Mouse (Mus musculus) hindbrain, embryonic 10.5 days (tissue): ENCODE results near the gene S100a14. TPM values are rescaled to one million over a fixed set of nuclear protein-coding genes. Genes with fewer than 3 reads are reported as not detected.

Experiments used
- DNase-seq: peaks from one replicate; pipeline ENCODE4 v3.0.0-alpha.2; 2017; ENCODE audit warnings: low spot score
- H3K27ac ChIP-seq: fragments of 300-500 bp; sonication (generic); 2 replicates; pipeline ENCODE4 v1.5.1; 2016; ENCODE audit warnings: mild to moderate bottlenecking, moderate library complexity
- H3K27me3 ChIP-seq: fragments of 300-500 bp; sonication (generic); 2 replicates; pipeline ENCODE4 v1.6.1; 2016; ENCODE audit warnings: mild to moderate bottlenecking; ENCODE audit not compliant: poor library complexity, insufficient read depth, severe bottlenecking
- H3K36me3 ChIP-seq: fragments of 300-500 bp; sonication (generic); 2 replicates; pipeline ENCODE4 v1.6.1; 2016; ENCODE audit warnings: mild to moderate bottlenecking, moderate library complexity
- H3K4me1 ChIP-seq: fragments of 300-500 bp; sonication (generic); replicated peaks from 2 replicates; pipeline ENCODE4 v1.6.1; 2016; ENCODE audit warnings: mild to moderate bottlenecking
- H3K4me3 ChIP-seq: fragments of 300-500 bp; sonication (generic); 2 replicates; pipeline ENCODE4 v1.5.1; 2016; ENCODE audit warnings: mild to moderate bottlenecking, moderate library complexity
- H3K9me3 ChIP-seq: fragments of 300-500 bp; sonication (generic); 2 replicates; pipeline ENCODE4 v1.6.1; 2016; ENCODE audit warnings: mild to moderate bottlenecking, moderate library complexity
- WGBS: fragments of 180-500 bp; shearing (Covaris S2); methylation state at CpG from one replicate; pipeline ENCODE4 v1.1.7; 2016; 5-methylcytosine and 5-hydroxymethylcytosine counted together
- polyA plus RNA-seq: library from polyadenylated mRNA; unstranded; fragments of >200 nt; fragmentation: Nextera tagmentation; extraction: Ambion mirVana; gene quantifications from 2 replicates; pipeline ENCODE4 v1.2.1, GENCODE M21; 2016

S100a14 gene
- polyA plus RNA-seq: not detected in 2 replicates

DNA sequence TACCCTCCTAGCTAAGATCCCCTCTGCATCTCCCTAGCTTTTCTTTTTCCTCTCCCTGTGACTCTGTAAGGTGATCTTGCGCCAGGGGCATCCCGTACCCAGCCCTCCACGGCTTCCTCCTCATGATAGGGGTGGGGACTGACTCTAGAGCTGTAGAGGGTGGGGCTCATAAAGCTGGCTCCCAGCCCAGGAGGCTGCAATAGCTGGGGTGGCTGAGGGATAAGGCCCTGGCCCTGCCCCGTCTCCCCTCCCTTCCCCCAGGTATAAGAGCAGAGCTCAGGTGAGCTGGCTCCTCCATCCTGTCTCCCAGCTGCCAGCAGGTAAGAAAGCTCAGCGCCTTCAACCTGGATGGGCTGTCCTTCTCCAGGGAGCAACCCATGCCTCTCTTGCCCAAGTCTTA lies at the start of gene S100a14:
TSS of gene S100a14 (plus strand) at position 277 of the 400 bp plus-strand sequence.
- DNase-seq: no peak
- Histone ChIP-seq H3K9me3 (no peaks in the 10 kb centered on the region), H3K36me3 (no peaks in the 10 kb centered on the region), H3K27me3 (peaks cover 5% of the 10 kb centered on the region; the same call in 1 of the 2 replicates), H3K27ac (no peak within 1 kb of the TSS), H3K4me1 (no peaks in the 10 kb centered on the region), H3K4me3 (no peak within 1 kb of the TSS)
- 83% methylated on average over 5 of the region's 5 CpGs for WGBS

DNA sequence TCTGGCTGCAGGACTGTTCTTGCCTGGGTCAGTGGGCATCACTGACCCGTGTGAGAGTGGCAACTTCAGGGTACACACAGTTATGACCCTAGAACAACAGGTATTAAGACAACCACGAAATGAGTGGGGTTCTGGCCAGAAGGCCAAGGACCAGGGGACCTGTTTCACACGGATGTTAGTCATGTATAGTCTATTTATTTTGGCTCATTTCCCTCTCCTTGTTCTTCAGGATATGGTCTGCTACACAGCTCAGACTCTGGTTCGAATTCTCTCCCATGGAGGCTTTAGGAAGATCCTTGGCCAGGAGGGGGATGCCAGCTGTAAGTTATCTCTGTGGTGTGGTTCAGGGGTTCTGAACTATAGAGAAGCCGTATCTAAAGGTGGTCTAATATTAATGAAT lies 39.7 kb upstream of the S100a14 start:
- Histone ChIP-seq H3K4me1 (peaks cover 8% of the 10 kb centered on the region), H3K9me3 (no peaks in the 10 kb centered on the region), H3K27ac (no peak overlapping the region), H3K27me3 (no peaks in the 10 kb centered on the region), H3K4me3 (no peak overlapping the region), H3K36me3 (peaks cover 76% of the 10 kb centered on the region)
- DNase-seq: no peak
- 86% methylated on average over 5 of the region's 5 CpGs for WGBS

DNA sequence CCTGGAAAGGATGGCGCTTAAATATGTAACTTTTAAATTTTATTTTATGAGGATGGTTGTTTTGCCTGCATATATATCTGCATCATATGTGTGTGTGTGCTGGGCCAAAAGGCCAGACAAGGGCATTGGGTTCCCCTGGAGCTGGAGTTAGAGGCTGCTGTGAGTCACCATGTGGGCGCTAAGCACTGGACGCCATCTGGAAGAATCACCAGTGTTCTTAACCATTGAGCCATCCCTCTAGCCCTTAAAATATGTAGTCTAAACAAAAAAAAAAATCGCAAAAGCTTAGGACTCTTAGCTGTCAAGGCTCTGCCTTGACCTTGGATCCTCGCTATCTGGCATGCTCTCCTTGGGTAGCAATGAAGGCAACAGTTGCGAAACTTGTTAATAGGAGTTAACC lies 38.1 kb upstream of the S100a14 start:
- Histone ChIP-seq H3K27ac (no peak overlapping the region), H3K36me3 (peaks cover 61% of the 10 kb centered on the region), H3K27me3 (no peaks in the 10 kb centered on the region), H3K4me3 (no peak overlapping the region), H3K9me3 (no peaks in the 10 kb centered on the region), H3K4me1 (peaks cover 8% of the 10 kb centered on the region)
- 91% methylated on average over 6 of the region's 6 CpGs for WGBS
- DNase-seq: no peak

DNA sequence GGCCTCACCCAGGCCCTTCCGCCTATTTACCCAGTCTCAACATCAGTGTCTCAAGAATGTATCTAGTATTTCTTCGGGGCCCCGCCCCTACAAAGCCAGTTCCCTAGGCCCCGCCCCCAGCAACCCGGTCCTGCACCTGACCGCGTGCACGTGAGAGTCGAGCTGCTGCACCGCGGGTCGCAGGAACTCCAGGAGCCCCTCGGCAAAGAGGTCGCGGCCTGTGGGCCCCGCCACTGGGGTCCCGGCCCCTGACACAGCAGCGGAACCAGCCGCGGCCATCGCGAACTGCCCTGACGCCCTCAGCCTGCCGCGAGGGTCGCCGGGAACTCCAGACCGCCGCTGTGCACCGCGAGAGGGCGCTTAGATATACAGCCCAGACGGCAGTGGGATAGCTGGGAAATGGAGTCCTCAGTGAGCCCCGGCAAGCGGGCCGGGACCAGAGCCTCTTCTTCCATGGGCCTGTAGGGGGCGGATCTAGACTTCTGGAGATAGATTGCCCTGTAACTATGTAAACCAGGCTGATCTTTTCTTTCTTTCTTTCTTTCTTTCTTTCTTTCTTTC lies 35.9 kb upstream of the S100a14 start, which contains the start of gene Snapin:
TSS of gene Snapin (minus strand) at position 338 of the 561 bp plus-strand sequence.
- WGBS: under 1% methylated on average over 37 of the region's 37 CpGs
- peak; percentile 96 for DNase-seq
- peak within 1 kb of the TSS; percentile 95 for H3K27ac ChIP-seq
- H3K36me3 ChIP-seq: peaks cover 58% of the 10 kb centered on the region
- peaks cover 8% of the 10 kb centered on the region for H3K4me1 ChIP-seq
- H3K4me3 ChIP-seq: peak within 1 kb of the TSS; percentile 83
- no peaks in the 10 kb centered on the region for H3K9me3 ChIP-seq
- no peaks in the 10 kb centered on the region for H3K27me3 ChIP-seq

DNA sequence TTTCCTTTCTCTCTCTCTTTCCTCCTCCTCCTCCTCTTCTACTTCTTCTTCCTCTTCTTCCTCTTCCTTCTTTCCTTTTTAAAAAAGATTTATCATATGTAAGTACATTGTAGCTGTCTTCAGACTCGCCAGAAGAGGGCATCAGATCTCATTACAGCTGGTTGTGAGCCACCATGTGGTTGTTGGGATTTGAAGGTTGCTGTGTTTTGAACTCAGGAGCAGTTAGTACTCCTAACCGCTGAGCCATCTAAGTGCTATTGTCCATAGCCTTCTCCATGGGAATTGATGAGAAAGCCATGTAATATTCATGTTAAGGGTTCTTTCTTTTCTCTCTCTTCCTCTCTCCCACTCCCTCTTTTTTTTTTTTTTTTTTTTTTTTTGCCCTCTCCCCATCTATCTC lies 35.3 kb upstream of the S100a14 start:
- Histone ChIP-seq H3K4me3 (no peak overlapping the region), H3K9me3 (no peaks in the 10 kb centered on the region), H3K27ac (no peak overlapping the region), H3K27me3 (no peaks in the 10 kb centered on the region), H3K4me1 (peaks cover 8% of the 10 kb centered on the region), H3K36me3 (peaks cover 58% of the 10 kb centered on the region)
- 40% methylated on average over 2 of the region's 2 CpGs for WGBS
- no peak for DNase-seq

DNA sequence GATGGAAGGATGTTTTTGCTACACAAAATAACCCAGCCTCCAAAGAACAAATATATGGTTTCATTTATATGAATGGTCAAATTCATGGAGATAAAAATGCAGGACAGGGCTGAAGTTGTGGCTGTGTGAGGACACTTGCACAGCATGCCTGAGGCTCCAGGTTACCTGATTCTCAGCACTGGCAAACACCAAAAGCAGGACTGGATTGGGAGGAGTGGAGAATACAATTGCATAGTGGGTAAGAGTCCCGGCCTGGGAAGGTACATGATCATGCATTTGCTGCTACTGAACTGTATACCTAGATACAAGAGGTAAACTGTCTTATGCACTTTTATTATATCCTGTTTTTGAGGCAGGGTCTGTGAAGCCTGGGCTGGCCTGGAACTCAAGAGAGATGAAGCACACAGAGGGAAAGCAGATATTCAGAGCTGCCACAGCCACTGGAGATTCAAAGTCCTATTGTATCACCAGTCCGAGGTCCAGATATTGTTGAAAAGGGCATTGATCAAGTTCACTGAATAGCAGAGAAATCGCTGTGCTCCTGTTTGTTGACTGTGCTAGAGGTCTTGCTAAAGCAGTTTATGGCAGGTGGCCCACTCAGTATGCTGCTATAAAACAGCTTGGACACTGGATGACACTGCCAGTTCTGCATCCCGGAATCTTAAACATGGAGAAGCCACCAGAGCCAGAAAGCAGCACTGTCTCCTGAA lies 32.7 kb upstream of the S100a14 start:
- Histone ChIP-seq H3K27ac (no peak overlapping the region), H3K4me1 (peaks cover 8% of the 10 kb centered on the region), H3K4me3 (no peak overlapping the region), H3K36me3 (peaks cover 58% of the 10 kb centered on the region), H3K27me3 (no peaks in the 10 kb centered on the region), H3K9me3 (no peaks in the 10 kb centered on the region)
- WGBS: 75% methylated on average over 4 of the region's 4 CpGs
- no peak for DNase-seq

DNA sequence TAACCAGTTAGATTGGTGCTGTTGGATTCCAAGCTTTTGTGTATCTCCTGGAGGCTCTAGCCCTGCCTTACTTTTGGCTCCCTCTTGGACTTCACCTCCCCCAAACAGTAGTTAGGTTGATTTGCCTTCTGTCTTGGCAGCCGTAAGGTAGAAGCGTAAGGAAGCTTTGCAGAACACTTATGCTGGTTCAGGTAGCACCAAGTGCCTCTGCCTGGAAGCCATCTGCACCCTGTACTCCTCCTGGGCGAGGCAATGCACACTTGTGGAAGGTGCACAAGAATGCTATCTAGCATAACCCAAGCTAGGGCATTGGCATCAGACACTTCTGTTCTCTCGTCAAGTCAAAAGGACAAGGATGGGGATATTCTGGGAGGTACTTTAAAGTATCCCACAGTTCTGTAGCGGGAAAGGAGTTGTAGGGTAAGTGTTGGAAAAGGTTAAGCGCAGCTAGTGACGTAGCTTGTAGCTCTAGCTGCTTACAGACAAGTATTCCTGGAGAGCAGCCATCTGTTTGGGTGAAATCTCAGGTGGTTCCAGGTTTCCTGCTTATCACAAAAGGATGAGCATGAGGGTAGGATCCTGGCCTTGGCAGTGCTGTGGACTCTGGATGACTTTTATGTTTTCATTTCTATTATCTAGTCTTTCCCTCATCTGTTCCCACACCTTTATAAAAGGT lies 30.7 kb upstream of the S100a14 start:
- 95% methylated on average over 7 of the region's 7 CpGs for WGBS
- Histone ChIP-seq H3K36me3 (peaks cover 72% of the 10 kb centered on the region), H3K9me3 (no peaks in the 10 kb centered on the region), H3K4me1 (no peaks in the 10 kb centered on the region), H3K27ac (no peak overlapping the region), H3K4me3 (no peak overlapping the region), H3K27me3 (no peaks in the 10 kb centered on the region)
- no peak for DNase-seq

DNA sequence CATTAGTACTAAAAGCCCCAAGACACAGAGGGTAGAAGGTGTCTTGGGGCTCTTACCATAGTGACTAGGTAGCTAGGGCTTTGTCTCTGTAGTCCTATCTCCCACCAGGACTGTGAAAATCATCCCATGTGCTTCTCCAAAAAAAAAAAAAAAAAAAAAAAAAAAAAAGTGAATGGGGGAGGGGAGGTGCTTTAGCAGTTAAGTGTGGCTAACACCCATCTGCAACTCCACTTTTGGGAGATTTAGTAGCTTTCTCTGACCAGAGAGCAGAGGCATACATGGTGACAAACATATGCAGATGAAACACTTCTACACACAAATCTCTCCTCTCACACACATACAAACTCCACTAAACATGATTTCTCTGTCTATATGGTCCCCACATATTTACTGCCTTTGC lies 29.1 kb upstream of the S100a14 start:
- H3K27ac ChIP-seq: no peak overlapping the region
- H3K27me3 ChIP-seq: no peaks in the 10 kb centered on the region
- H3K4me1 ChIP-seq: no peaks in the 10 kb centered on the region
- peaks cover 88% of the 10 kb centered on the region for H3K36me3 ChIP-seq
- H3K9me3 ChIP-seq: no peaks in the 10 kb centered on the region
- DNase-seq: no peak
- no peak overlapping the region for H3K4me3 ChIP-seq

DNA sequence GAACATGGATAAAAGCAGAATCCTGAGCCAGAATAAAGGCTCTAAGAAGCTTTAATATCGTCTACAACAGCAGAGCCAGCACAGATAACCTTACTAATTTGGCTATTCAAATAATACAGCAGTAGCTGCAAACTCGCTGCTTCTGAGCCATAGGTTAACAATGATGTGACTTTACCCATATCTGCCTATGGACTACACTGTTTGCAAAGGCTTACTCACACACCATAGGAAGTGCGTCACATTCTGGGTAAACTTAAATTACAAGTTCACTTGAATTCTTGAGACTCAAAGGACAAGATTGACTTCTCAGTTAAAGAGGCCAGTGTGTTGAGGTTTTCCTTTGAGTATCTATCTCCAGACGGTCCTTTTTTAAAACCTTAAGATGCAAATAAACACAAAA lies 23.2 kb upstream of the S100a14 start:
- Histone ChIP-seq H3K4me1 (peaks cover 14% of the 10 kb centered on the region), H3K4me3 (no peak overlapping the region), H3K27ac (no peak overlapping the region), H3K27me3 (no peaks in the 10 kb centered on the region), H3K36me3 (peaks cover 93% of the 10 kb centered on the region), H3K9me3 (no peaks in the 10 kb centered on the region)
- 90% methylated on average over 4 of the region's 4 CpGs for WGBS
- no peak for DNase-seq

DNA sequence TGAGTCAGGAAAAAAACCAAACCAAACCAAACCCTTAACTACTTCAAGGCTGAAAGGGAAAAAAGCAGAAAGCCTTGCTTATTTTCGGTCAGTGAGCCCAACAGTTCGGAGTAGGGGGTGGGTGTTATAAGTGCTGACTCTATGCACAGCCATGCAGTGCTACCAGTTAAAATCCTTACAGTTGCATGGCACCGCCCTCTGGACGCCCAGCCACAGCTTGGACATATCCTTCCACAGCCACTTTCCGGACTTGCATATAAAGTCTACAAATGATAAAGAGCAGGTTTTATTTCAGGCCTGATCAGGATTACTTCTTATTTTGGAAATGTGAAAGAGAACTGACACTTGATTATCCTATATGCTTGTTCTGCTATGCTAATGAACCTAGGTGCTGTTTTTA lies 21.4 kb upstream of the S100a14 start:
- H3K9me3 ChIP-seq: no peaks in the 10 kb centered on the region
- peaks cover 76% of the 10 kb centered on the region for H3K36me3 ChIP-seq
- peaks cover 16% of the 10 kb centered on the region for H3K4me1 ChIP-seq
- 95% methylated on average over 5 of the region's 5 CpGs for WGBS
- DNase-seq: no peak
- H3K27me3 ChIP-seq: no peaks in the 10 kb centered on the region
- no peak overlapping the region for H3K27ac ChIP-seq
- H3K4me3 ChIP-seq: no peak overlapping the region

DNA sequence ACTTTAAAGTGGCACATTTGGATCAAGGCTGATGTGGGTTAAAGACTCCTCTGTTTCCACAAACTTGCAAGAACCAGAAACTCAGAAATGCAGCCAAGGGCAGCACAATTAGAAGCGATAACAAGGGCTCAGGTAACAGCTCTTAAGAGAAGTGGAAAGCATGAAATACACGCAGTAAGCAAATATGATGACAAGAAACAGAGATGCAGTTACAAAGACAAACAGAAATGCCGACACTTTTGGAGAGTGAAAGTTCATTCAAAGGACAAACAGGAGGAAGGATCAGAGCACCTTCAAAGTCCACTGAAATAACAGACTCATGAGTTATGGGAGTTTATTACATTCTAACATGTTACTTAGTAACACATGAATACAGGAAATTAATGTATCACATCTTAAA lies 20.3 kb upstream of the S100a14 start:
- Histone ChIP-seq H3K27me3 (peaks cover 6% of the 10 kb centered on the region; the same call in 1 of the 2 replicates), H3K27ac (no peak overlapping the region), H3K9me3 (no peaks in the 10 kb centered on the region), H3K4me1 (peaks cover 16% of the 10 kb centered on the region), H3K4me3 (no peak overlapping the region), H3K36me3 (peaks cover 64% of the 10 kb centered on the region)
- no peak for DNase-seq
- 92% methylated on average over 3 of the region's 3 CpGs for WGBS

DNA sequence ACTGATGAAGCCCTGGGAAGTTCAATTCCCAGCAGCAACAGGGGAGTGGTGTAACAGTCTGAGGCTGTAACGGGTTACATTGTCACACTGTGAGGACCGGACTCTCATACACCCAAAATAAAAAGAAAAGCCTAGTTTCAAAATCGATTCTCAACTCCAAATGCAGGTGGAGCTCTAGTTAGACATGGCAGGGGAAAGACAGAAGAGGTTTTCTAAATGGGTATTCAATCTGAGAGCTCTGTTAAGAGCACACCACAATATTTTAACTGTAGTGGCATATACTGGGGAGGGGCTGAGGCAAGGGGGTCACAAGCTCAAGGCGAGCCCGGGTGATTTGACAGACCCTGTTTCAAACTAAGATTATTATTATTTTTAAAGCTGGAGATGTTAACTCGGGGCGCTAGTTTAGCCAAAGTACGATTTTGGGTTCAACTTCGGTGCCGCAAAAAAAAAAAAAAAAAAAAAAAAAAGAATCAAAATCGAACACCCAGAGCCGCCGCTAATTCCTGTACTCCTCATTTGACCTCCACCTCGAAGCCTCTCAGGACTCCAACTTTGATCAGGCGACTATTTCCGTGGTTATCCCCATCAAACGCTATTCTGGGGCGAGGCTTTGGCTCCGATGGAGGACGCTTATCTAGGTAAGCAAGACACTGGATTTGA lies 18.2 kb upstream of the S100a14 start:
- Histone ChIP-seq H3K9me3 (no peaks in the 10 kb centered on the region), H3K4me1 (peaks cover 16% of the 10 kb centered on the region), H3K27me3 (peaks cover 26% of the 10 kb centered on the region), H3K27ac (peak overlapping the region; percentile 99), H3K36me3 (peaks cover 44% of the 10 kb centered on the region), H3K4me3 (peak overlapping the region; percentile 85)
- 5% methylated on average over 20 of the region's 20 CpGs for WGBS
- DNase-seq: no peak
